Mouse (Mus musculus): ENCODE results near the gene Topors. TPM values are rescaled to one million over a fixed set of nuclear protein-coding genes. Genes with fewer than 3 reads are reported as not detected.

Topors gene
- polyA plus RNA-seq, 1 experiment from 2014 or later = 57.7 TPM

- Histone ChIP-seq H3K27ac (no peak overlapping the region), H3K4me3 (no peak overlapping the region), H3K36me3 (no peaks in the 10 kb centered on the region), H3K27me3 (no peaks in the 10 kb centered on the region), H3K9me3 (no peaks in the 10 kb centered on the region), H3K4me2 (replicated peaks) (no peak overlapping the region), H3K9ac (no peak overlapping the region), H3K4me1 (no peaks in the 10 kb centered on the region)
- no peak for ATAC-seq (ENCODE audit: insufficient number of reproducible peaks, insufficient read depth, low FRiP score, low TSS enrichment)
- 90% methylated on average over 11 of the region's 11 CpGs for WGBS
These were observed 42.5 kb downstream of the Topors start for GRCm38 (mm10) chr4:40227131-40227530.

GRCm38 (mm10) chr4:40226095-40226494 lies 43.6 kb downstream of the Topors start:
- no peak overlapping the region for H3K4me3 ChIP-seq
- no peak for ATAC-seq (ENCODE audit: insufficient number of reproducible peaks, insufficient read depth, low FRiP score, low TSS enrichment)
- no peaks in the 10 kb centered on the region for H3K36me3 ChIP-seq
- no peak overlapping the region for H3K27ac ChIP-seq
- H3K4me1 ChIP-seq = no peaks in the 10 kb centered on the region
- no peak overlapping the region for H3K4me2 ChIP-seq (replicated peaks)
- H3K27me3 ChIP-seq = peaks cover 8% of the 10 kb centered on the region
- WGBS = 72% methylated on average over 5 of the region's 5 CpGs
- no peak overlapping the region for H3K9ac ChIP-seq
- no peaks in the 10 kb centered on the region for H3K9me3 ChIP-seq

GRCm38 (mm10) chr4:40221876-40222585 lies 47.6 kb downstream of the Topors start:
- Histone ChIP-seq H3K27ac (no peak overlapping the region), H3K9me3 (no peaks in the 10 kb centered on the region), H3K9ac (no peak overlapping the region), H3K4me1 (no peaks in the 10 kb centered on the region), H3K36me3 (no peaks in the 10 kb centered on the region), H3K4me3 (no peak overlapping the region), H3K4me2 (replicated peaks) (no peak overlapping the region), H3K27me3 (peaks cover 14% of the 10 kb centered on the region)
- ATAC-seq (ENCODE audit: insufficient number of reproducible peaks, insufficient read depth, low FRiP score, low TSS enrichment) = no peak
- 53% methylated on average over 21 of the region's 21 CpGs for WGBS

- peaks cover 14% of the 10 kb centered on the region for H3K27me3 ChIP-seq
- no peak overlapping the region for H3K4me3 ChIP-seq
- ATAC-seq (ENCODE audit: insufficient number of reproducible peaks, insufficient read depth, low FRiP score, low TSS enrichment) = no peak
- H3K9ac ChIP-seq = no peak overlapping the region
- no peak overlapping the region for H3K27ac ChIP-seq
- no peaks in the 10 kb centered on the region for H3K36me3 ChIP-seq
- H3K9me3 ChIP-seq = no peaks in the 10 kb centered on the region
- H3K4me1 ChIP-seq = no peaks in the 10 kb centered on the region
- WGBS = 47% methylated on average over 14 of the region's 14 CpGs
- H3K4me2 ChIP-seq (replicated peaks) = no peak overlapping the region
These were observed 48.5 kb downstream of the Topors start for GRCm38 (mm10) chr4:40221004-40221760.

GRCm38 (mm10) chr4:40220437-40220836 lies 49.2 kb downstream of the Topors start:
- Histone ChIP-seq H3K27me3 (peaks cover 14% of the 10 kb centered on the region), H3K36me3 (no peaks in the 10 kb centered on the region), H3K4me2 (replicated peaks) (no peak overlapping the region), H3K4me1 (no peaks in the 10 kb centered on the region), H3K9me3 (no peaks in the 10 kb centered on the region), H3K4me3 (no peak overlapping the region), H3K9ac (no peak overlapping the region), H3K27ac (no peak overlapping the region)
- 24% methylated on average over 12 of the region's 12 CpGs for WGBS
- no peak for ATAC-seq (ENCODE audit: insufficient number of reproducible peaks, insufficient read depth, low FRiP score, low TSS enrichment)

GRCm38 (mm10) chr4:40218382-40218781 lies 51.3 kb downstream of the Topors start:
- Histone ChIP-seq H3K4me2 (replicated peaks) (no peak overlapping the region), H3K4me3 (no peak overlapping the region), H3K27ac (no peak overlapping the region), H3K27me3 (peaks cover 14% of the 10 kb centered on the region), H3K4me1 (no peaks in the 10 kb centered on the region), H3K36me3 (no peaks in the 10 kb centered on the region), H3K9ac (no peak overlapping the region), H3K9me3 (no peaks in the 10 kb centered on the region)
- WGBS = 67% methylated on average over 7 of the region's 7 CpGs
- ATAC-seq (ENCODE audit: insufficient number of reproducible peaks, insufficient read depth, low FRiP score, low TSS enrichment) = no peak

GRCm38 (mm10) chr4:40217910-40218309 lies 51.7 kb downstream of the Topors start:
- H3K4me3 ChIP-seq = no peak overlapping the region
- H3K9ac ChIP-seq = no peak overlapping the region
- no peaks in the 10 kb centered on the region for H3K9me3 ChIP-seq
- no peaks in the 10 kb centered on the region for H3K36me3 ChIP-seq
- no peak overlapping the region for H3K4me2 ChIP-seq (replicated peaks)
- peaks cover 14% of the 10 kb centered on the region for H3K27me3 ChIP-seq
- ATAC-seq (ENCODE audit: insufficient number of reproducible peaks, insufficient read depth, low FRiP score, low TSS enrichment) = no peak
- no peak overlapping the region for H3K27ac ChIP-seq
- H3K4me1 ChIP-seq = no peaks in the 10 kb centered on the region
- WGBS = 56% methylated on average over 3 of the region's 3 CpGs

- H3K4me3 ChIP-seq = no peak overlapping the region
- no peaks in the 10 kb centered on the region for H3K27me3 ChIP-seq
- no peak overlapping the region for H3K27ac ChIP-seq
- H3K9ac ChIP-seq = no peak overlapping the region
- no peaks in the 10 kb centered on the region for H3K36me3 ChIP-seq
- H3K9me3 ChIP-seq = no peaks in the 10 kb centered on the region
- H3K4me1 ChIP-seq = no peaks in the 10 kb centered on the region
- 89% methylated on average over 4 of the region's 6 CpGs for WGBS
- no peak for ATAC-seq (ENCODE audit: insufficient number of reproducible peaks, insufficient read depth, low FRiP score, low TSS enrichment)
- H3K4me2 ChIP-seq (replicated peaks) = no peak overlapping the region
These were observed 57.5 kb downstream of the Topors start for GRCm38 (mm10) chr4:40212177-40212576.

Other genes starting within 250 kb of the Topors start
- 56.8 and 57.9 TPM in 2 replicates for gene Aco1, start 126.8 kb downstream of the Topors start, polyA plus RNA-seq (2016; fragmentation: Nextera tagmentation; extraction: Ambion mirVana)
- 8.3 and 8.5 TPM in 2 replicates for gene Ddx58, start 30.0 kb downstream of the Topors start, polyA plus RNA-seq (2016; fragmentation: Nextera tagmentation; extraction: Ambion mirVana)
- 30.0 and 34.6 TPM in 2 replicates for gene Smim27, start 271 bp downstream of the Topors start, polyA plus RNA-seq (2016; fragmentation: Nextera tagmentation; extraction: Ambion mirVana)
- gene Ndufb6, start 9.6 kb upstream of the Topors start, polyA plus RNA-seq (2016; fragmentation: Nextera tagmentation; extraction: Ambion mirVana) = 280 and 302 TPM in 2 replicates
- 0.22 and 0.32 TPM in 2 replicates for gene Tmem215, start 202.3 kb upstream of the Topors start, polyA plus RNA-seq (2016; fragmentation: Nextera tagmentation; extraction: Ambion mirVana)